Mouse (Mus musculus): ENCODE measurements around the gene Gale.
"Not testable (repeated sequence)": the region's sequence is repeated elsewhere in the genome, so short reads cannot be mapped to it uniquely, and the experiment has no call there.

Gale gene

DNA sequence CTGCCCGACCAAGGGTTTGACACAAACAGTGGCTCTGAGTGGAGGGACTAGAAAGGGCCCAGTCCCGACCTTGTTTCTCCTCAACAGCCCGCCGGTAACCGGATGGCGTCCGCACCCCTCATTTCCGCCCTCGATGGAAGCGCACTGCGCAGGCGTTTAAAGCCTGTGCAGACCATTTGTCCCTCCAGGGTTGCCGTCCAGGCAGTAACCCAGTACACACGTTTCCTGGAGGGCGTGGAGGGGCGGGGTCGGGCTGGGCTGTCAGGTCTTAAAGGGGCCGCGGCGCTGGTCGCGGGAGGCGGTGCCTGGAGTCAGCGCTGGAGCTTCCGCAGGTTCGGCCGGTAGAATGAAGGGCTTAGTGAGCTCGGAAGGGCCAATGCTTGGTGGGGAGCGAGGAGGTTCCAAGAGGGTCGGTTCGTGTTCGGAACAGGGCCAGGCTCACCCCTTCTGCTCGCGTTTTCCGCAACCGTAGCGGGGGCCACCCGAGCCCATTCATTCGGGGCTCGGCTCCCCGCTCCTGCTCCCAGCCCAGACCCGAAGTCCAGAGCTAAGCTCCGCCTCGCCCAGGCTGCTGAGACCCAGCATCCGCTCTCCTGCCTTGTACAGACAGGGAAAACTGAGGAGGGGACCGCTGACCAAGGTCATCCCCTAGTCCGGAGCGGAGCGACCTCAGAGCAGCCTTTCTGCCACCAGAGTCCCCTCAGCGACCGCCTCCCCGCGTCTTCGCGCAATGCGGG is at the start of gene Gale:
Gale (plus strand) TSS at position 271 of the 737 bp plus-strand sequence.
- peak; percentile 100 for DNase-seq (ENCODE audit: low read depth, low spot score)

DNA sequence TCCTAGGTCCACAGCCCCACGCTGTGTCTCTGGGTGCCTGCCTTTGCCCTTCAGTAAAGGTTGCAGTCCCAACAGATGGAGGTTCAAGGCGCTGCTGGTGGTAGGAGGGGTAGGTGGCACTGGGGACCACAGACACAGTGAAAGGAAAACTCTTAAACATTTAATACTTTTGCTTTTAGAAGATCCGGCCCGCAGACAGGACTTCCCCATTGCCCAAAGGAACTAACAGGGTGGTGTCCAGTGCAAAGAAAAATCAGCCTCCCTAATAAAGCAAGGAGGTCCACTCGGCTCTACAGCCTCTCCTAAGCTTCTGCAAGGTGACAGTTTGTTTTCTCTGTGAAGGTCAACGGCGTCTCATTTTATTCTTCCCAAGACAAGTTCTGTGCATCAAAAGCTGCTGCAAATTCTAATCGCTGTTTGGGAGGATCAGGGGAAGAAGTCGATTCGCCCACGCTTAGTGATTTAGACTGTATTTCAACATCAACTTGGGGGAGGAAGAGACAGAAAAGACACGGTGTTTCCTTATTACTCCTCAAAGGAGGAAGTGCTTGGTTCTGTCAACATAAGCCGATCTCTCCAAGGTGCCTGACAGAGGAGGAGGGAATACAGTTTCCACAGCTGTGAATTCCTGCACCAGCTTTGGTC is 44.8 kb upstream of the Gale start:
- peak; percentile 41 for DNase-seq (ENCODE audit: low read depth, low spot score)

- no peak for DNase-seq (ENCODE audit: low read depth, low spot score)
Measured at GRCm38 (mm10) chr4:135919280-135919639, 44.3 kb upstream of the Gale start.

DNA sequence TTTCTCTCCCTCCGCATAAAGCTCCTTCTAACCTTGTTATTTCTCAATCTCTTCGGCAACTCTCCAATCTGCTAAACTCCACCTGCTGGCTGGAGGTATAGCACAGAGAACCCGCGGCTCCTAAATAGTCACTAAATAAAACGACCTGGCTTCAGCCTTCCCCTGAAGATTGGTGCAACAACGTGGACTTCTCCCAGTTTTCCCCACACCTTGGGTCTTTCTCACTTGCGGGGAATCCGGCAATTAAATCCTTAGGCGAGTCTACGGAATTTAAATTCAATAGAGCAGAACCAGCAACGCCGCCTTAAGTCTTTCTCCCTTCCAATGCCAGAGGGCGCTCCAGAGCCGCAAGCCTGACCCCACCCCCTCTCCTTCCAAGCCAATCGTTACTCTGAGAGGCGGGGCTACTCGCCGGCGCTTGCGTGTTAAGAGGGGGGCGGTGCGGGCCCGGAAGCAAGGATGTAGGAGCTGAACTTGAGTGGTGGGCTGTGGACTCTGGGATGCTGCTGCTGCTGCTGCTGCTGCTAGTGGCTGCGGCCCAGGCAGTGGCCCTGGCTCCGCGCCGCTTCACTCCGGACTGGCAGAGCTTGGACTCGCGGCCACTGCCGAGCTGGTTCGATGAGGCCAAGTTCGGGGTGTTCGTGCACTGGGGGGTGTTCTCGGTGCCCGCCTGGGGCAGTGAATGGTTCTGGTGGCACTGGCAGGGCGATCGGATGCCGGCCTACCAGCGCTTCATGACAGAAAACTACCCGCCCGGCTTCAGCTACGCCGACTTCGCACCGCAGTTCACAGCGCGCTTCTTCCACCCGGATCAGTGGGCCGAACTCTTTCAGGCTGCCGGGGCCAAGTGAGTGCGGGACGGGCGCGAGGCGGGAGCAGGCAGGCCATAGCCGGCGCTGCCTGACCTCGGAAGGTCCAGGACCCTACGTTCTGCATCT is 43.0 kb upstream of the Gale start, which contains the start of gene Fuca1:
Fuca1 (plus strand) TSS at position 432 of the 938 bp plus-strand sequence.
- peak; percentile 98 for DNase-seq (ENCODE audit: low read depth, low spot score)

DNA sequence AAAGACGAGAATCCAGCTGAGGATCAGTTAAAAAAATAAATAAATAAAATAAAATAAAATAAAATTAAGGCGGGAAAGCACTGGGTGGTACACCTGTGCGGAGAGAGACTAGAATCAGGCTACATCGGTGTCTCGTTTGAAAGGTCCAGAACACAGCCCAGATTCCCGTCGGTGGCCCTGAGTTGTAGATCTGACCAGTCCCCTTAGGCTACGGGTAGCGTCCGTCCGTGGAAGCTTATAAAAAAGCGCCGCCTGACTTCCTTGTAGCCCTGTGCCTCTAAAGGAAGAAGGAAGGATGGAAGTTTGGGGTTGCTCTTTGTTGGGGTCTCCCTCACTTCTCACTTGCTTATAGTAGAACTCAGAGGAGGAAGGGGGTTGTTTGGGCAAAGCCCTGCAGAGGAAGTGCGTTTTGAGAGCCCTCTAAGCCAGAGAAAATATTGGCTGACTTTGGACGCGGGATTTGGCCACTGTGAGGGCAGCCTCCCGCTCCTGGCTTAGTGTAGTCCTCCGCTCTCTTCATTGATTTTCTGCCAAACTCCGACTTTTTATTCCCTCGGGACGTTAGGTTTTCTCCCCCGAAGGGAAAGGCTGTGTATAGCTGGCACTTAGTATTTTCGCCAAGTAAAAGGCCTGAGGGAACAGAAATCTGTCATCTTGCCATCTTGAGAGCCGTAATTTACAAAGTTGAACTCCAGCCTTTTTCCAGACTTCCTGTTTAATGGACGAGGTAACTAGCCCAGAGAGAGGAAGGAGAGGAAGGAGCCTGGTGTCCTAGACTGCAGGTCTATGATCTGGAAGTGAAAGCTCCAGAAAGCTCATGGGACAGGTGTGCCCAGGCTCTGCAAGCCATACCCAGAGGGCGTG is 42.0 kb upstream of the Gale start:
- DNase-seq (ENCODE audit: low read depth, low spot score), result no peak

DNA sequence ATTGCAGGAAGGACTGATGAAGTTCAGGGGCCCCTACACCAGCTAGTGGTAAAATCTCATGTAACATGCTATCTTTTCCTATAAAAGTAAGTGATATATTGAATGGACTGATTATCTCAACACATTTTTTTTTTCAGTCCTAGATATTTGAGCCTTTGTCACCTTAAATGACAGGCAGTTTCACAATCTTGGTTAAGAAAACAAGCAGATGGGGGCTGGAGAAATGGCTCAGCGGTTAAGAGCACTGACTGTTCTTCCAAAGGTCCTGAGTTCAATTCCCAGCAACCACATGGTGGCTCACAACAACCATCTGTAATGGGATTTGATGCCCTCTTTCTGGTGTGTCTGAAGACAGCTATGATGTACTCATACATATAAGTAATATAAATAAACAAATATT is 41.3 kb upstream of the Gale start:
- DNase-seq (ENCODE audit: low read depth, low spot score), result no peak

GRCm38 (mm10) chr4:135924418-135924817 is 39.1 kb upstream of the Gale start:
- DNase-seq (ENCODE audit: low read depth, low spot score), result no peak

DNA sequence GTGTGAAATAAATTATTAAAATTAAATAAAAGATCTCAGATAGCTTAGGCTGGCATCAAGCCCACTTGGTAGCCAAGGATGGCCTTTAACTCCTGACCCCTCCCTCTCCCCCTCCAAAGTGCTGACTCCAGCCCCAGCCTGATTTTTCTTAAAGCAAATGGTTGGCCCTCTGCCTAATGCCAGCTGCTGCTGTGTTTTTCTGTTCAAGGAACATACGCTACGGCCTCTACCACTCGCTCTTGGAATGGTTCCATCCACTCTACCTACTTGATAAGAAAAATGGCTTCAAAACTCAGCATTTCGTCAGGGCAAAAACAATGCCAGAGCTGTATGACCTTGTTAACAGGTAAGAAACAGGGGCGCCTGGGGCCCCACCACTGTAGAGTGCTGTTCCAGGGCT is 38.2 kb upstream of the Gale start:
- no peak for DNase-seq (ENCODE audit: low read depth, low spot score)

GRCm38 (mm10) chr4:135926195-135926808 is 37.2 kb upstream of the Gale start:
- no peak for DNase-seq (ENCODE audit: low read depth, low spot score)

DNA sequence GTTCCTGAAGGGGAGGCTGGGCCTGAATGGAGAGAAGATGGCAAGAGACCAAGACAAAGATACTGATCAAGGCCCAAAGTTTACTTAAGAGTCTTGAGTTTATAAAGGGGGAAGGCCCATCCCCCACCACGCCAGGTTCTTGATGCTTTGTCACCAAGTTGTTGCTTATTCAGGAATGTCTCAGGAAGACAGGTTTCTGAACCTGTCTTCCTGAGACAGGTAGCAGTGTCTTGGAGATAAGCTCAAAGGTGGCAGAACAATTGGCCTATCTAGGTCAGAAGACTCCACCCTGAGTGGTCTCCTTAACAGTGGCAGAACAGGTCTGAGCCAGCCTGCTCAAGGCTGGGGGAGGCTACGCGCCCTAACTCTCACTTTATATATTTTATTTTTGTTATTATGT is 36.7 kb upstream of the Gale start:
- DNase-seq (ENCODE audit: low read depth, low spot score), result no peak

DNA sequence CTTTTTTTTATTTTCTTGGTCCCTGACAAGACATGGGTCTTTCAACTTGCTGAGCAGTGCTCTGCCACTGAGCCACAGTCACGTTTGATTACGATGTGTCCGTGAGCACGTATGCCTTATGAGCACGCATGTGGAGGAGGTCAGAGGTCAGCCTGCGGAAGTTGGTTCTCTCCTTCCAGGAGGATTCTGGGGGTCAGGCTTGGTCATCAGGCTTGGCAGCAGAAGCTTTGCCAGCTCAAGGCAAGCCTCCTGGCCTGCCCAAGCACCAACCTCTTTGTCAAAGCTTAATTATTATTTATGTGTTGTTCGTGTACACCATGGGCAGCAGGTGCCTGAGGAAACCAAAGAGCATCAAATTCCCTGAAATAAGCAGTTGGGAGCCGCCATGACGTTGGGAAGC is 35.2 kb upstream of the Gale start:
- no peak for DNase-seq (ENCODE audit: low read depth, low spot score)

- no peak for DNase-seq (ENCODE audit: low read depth, low spot score)
Measured at GRCm38 (mm10) chr4:135929405-135929804, 34.1 kb upstream of the Gale start.

- no peak for DNase-seq (ENCODE audit: low read depth, low spot score)
Measured at GRCm38 (mm10) chr4:135929828-135930227, 33.7 kb upstream of the Gale start.

DNA sequence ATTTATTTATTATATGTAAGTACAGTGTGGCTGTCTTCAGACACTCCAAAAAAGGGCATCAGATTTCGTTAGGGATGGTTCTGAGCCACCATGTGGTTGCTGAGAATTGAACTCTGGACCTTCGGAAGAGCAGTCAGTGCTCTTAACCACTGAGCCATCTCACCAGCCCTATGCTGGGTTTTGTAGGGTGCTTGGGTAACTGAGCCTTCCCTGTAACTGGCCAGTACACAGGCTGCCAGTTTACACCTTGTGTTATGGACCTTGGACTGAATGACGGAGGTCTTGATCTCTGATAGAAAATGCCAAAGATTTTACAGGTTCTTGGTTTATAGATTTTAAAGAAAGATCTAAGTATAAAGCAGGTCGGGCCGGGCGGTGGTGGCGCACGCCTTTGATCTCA is 33.3 kb upstream of the Gale start:
- no peak for DNase-seq (ENCODE audit: low read depth, low spot score)

DNA sequence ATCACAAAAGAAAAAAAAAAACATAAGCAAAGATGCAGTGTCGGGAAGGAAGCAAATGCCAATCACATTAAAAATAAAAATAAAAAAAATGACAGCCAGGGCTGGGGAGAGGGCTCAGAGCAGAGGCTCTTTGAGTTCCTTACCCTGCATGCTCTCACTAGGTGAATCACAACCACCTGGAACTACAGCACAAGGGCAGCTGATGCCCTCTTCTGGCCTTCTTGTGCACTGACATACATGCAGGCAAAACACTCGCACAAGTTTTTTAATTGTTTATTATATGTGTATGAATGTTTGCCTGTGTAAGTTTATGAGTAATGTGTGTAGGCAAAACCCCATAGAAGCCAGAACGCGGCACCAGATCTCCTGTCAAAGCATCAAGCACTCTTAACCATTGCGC is 31.7 kb upstream of the Gale start:
- DNase-seq (ENCODE audit: low read depth, low spot score), result peak; percentile 71

GRCm38 (mm10) chr4:135934708-135935500 is 28.6 kb upstream of the Gale start:
- DNase-seq (ENCODE audit: low read depth, low spot score), result peak; percentile 80

GRCm38 (mm10) chr4:135935502-135935901 is 28.0 kb upstream of the Gale start:
- peak; percentile 57 for DNase-seq (ENCODE audit: low read depth, low spot score)

- no peak for DNase-seq (ENCODE audit: low read depth, low spot score)
Measured at GRCm38 (mm10) chr4:135938858-135939257, 24.7 kb upstream of the Gale start.

- DNase-seq (ENCODE audit: low read depth, low spot score), result not testable (repeated sequence)
Measured at GRCm38 (mm10) chr4:135941026-135941425, 22.5 kb upstream of the Gale start.

GRCm38 (mm10) chr4:135942193-135942592 is 21.3 kb upstream of the Gale start:
- DNase-seq (ENCODE audit: low read depth, low spot score), result no peak
